Mouse (Mus musculus) embryonic facial prominence, embryonic 13.5 days (tissue): ENCODE data around the gene Crim1. TPM values are rescaled to one million over a fixed set of nuclear protein-coding genes. Genes with fewer than 3 reads are reported as not detected.

Experiments used
- ATAC-seq: fragments of 200-750 bp; cut with Nextera tagmentation; 2 replicates; pipeline ENCODE4 v1.8.0; 2017; ENCODE audit warnings: low read depth; ENCODE audit not compliant: insufficient number of reproducible peaks, insufficient read depth, low FRiP score, low TSS enrichment
- H3K27ac ChIP-seq: fragments of 300-500 bp; sonication (generic); 2 replicates; pipeline ENCODE4 v1.5.1; 2015; ENCODE audit warnings: moderate library complexity, mild to moderate bottlenecking, inconsistent platforms
- H3K27me3 ChIP-seq: fragments of 300-500 bp; sonication (generic); 2 replicates; pipeline ENCODE4 v1.6.1; 2015; ENCODE audit warnings: mild to moderate bottlenecking, inconsistent platforms
- H3K36me3 ChIP-seq: fragments of 300-500 bp; sonication (generic); 2 replicates; pipeline ENCODE4 v1.6.1; 2015; ENCODE audit warnings: mild to moderate bottlenecking, inconsistent platforms
- H3K4me1 ChIP-seq: fragments of 300-500 bp; sonication (generic); 2 replicates; pipeline ENCODE4 v1.6.1; 2015; ENCODE audit warnings: inconsistent platforms
- H3K4me2 ChIP-seq: fragments of 300-500 bp; sonication (generic); 2 replicates; pipeline ENCODE4 v1.6.1; 2015; ENCODE audit warnings: moderate library complexity, mild to moderate bottlenecking, inconsistent platforms
- H3K4me3 ChIP-seq: fragments of 300-500 bp; sonication (generic); 2 replicates; pipeline ENCODE4 v1.5.1; 2015; ENCODE audit warnings: mild to moderate bottlenecking, inconsistent platforms
- H3K9ac ChIP-seq: fragments of 300-500 bp; sonication (generic); 2 replicates; pipeline ENCODE4 v1.6.1; 2015; ENCODE audit warnings: mild to moderate bottlenecking, inconsistent platforms
- H3K9me3 ChIP-seq: fragments of 300-500 bp; sonication (generic); 2 replicates; pipeline ENCODE4 v1.6.1; 2016; ENCODE audit warnings: inconsistent platforms
- WGBS: fragments of 180-500 bp; shearing (Covaris S2); methylation state at CpG from one replicate; pipeline ENCODE4 v1.1.7; 2015; ENCODE audit warnings: mixed read lengths; 5-methylcytosine and 5-hydroxymethylcytosine counted together
- polyA plus RNA-seq: library from polyadenylated mRNA; unstranded; fragments of >200 nt; fragmentation: Nextera tagmentation; extraction: Ambion mirVana; gene quantifications from 2 replicates; pipeline ENCODE4 v1.2.1, GENCODE M21; 2015

The Crim1 gene
- polyA plus RNA-seq, 1 experiment from 2014 or later: 6.5 TPM

DNA sequence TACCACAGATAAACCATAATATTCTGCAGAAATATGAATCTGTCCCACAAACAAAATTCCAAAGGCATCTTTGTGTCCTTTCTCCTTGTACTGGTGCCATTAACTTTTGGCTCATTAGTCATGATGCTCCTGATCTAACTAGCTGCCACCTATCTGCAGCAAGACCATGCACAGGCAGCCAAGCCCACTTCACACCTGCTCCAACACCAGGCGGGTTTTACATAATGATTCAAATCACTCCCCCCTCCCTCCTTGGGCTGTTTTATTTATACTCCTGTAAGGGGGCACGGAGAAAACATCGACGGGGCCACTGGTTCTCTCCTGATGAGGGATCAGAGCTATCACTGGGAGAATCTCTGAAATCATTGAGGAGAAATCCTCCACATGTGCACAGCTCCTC lies 1.2 kb upstream of the Crim1 start:
- no peaks in the 10 kb centered on the region for H3K36me3 ChIP-seq
- H3K27me3 ChIP-seq: peaks cover 13% of the 10 kb centered on the region
- no peaks in the 10 kb centered on the region for H3K9me3 ChIP-seq
- peaks cover 22% of the 10 kb centered on the region for H3K4me1 ChIP-seq
- WGBS: 12% methylated on average over 4 of the region's 4 CpGs
- H3K9ac ChIP-seq: no peak overlapping the region
- H3K4me3 ChIP-seq: peak overlapping the region; percentile 81
- ATAC-seq: no peak
- peak overlapping the region; percentile 97 for H3K4me2 ChIP-seq
- H3K27ac ChIP-seq: no peak overlapping the region

DNA sequence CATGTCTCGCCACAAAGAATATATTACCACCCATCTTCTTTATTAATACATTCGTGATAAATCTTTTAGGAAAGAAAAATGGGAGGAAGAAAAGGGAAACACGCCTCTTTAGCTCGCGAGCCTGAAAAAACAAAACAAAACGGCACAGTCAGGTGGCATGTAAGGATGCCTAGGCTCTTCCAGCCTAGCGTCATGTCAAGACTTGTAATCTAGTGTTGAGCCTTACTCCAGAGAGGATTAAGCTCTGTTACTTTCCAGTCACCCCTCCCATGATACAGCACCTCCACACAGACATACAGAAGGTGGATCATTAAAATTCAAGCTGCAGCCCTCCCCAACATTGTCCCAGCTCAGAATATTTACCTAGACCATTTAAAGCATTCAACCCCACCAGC lies 820 bp upstream of the Crim1 start:
- 6% methylated on average over 7 of the region's 7 CpGs for WGBS
- Histone ChIP-seq H3K27me3 (peaks cover 13% of the 10 kb centered on the region), H3K4me1 (peaks cover 26% of the 10 kb centered on the region), H3K9me3 (no peaks in the 10 kb centered on the region), H3K36me3 (no peaks in the 10 kb centered on the region), H3K4me2 (peak overlapping the region; percentile 97), H3K9ac (peak overlapping the region; percentile 84), H3K4me3 (peak overlapping the region; percentile 81), H3K27ac (0 out of 2 replicates have a peak overlapping the region, but pooled peaks have one; percentile 92)
- no peak for ATAC-seq

DNA sequence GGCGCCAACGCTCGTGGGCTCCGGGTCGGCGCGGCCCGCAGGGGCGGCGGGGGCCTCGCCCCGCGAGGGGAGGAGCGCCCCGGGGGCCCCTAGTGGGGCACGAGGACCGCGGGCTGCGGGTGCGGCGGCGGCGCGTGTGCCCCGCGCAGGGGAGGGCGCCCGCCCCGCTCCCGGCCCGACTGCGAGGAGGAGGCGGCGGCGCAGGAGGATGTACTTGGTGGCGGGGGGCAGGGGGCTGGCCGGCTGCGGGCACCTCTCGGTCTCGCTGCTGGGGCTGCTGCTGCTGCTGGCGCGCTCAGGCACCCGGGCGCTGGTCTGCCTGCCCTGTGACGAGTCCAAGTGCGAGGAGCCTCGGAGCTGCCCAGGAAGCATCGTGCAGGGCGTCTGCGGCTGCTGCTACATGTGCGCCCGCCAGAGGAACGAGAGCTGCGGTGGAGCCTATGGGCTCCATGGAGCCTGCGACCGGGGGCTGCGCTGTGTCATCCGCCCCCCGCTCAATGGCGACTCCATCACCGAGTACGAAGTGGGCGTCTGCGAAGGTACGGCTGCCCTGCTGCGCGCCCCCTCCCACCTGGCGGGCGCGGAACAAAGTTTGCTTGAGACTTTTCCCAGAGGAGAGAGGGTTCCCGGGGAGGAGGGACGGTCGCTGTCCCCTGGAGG lies 643 bp downstream of the Crim1 start:
- H3K4me2 ChIP-seq: peak overlapping the region; percentile 97
- ATAC-seq: peak; percentile 45
- 0% methylated on average over 70 of the region's 73 CpGs for WGBS

DNA sequence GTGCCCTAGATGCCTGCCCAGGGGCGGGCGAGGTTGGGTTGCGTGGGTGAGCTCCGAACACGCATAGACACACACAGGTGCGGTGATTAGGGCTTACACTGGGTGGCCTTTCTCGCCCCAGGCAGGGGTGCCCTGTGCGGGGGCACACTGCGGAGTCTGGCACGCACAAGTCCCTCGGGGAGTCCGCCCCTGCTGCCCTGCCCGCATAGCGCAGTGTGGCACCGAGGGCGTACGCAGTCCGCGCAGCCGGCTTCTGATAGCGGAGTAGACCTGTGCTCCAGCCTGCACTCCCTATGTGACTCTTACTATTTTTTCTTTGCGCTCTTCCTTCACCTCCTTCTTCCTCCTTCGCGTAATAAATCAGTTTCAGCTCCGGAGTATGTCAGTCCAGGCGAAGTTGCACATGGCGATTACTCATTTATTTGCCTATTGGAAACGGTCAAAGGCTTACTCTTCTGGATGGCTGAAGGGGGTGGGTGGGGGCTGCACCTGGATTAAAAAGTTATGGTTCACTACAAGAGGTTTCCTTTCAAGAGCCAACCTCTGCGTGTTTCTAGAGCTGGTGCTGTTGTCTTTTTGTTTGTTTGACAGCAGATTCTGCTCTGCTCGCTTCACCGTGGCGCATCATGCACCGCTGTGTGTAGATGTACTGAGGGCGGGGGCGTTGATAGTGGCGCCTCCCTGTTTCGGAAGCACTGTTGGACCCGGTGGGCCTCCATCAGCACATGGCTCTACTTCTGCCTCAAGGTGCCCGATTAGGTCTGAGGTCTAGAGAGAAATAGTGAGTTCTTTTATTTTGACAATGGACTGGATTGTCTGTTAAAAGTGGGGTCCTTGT lies 1.4 kb downstream of the Crim1 start:
- Histone ChIP-seq H3K4me2 (peak overlapping the region; percentile 97), H3K36me3 (no peaks in the 10 kb centered on the region), H3K9me3 (no peaks in the 10 kb centered on the region), H3K27ac (peak overlapping the region; percentile 98; the same call in 1 of the 2 replicates), H3K4me1 (peaks cover 44% of the 10 kb centered on the region), H3K4me3 (peak overlapping the region; percentile 81), H3K9ac (peak overlapping the region; percentile 87), H3K27me3 (peaks cover 13% of the 10 kb centered on the region)
- peak; percentile 32; the same call in 1 of the 2 replicates for ATAC-seq
- under 1% methylated on average over 39 of the region's 39 CpGs for WGBS

More for the DNA sequence above, 643 bp downstream of the Crim1 start:
- Histone ChIP-seq H3K27me3 (peaks cover 13% of the 10 kb centered on the region), H3K4me3 (peak overlapping the region; percentile 81), H3K36me3 (no peaks in the 10 kb centered on the region), H3K27ac (peak overlapping the region; percentile 98), H3K4me1 (peaks cover 37% of the 10 kb centered on the region), H3K9ac (peak overlapping the region; percentile 87), H3K9me3 (no peaks in the 10 kb centered on the region)

DNA sequence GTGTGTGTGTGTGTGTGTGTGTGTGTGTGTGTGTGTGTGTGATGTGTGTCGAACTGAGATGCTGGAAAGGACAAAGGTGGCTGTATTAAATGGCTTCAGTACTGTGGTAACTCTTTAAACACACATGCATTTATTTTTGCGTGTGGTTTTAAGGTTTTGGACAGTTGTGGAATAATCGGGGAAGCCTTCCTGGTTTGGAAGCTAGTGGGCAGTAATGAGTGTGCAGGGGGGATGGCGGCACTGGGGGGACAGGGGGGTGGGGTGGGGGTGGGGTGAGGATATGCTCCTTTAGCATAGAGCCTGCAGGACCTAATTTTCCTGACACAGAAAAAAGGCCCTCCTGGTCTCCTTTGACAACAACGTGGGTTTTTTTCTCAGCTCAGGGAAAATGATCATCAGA lies 2.2 kb downstream of the Crim1 start:
- Histone ChIP-seq H3K27me3 (peaks cover 13% of the 10 kb centered on the region), H3K4me3 (peak overlapping the region; percentile 81), H3K9me3 (no peaks in the 10 kb centered on the region), H3K4me1 (peaks cover 52% of the 10 kb centered on the region), H3K9ac (peak overlapping the region; percentile 87), H3K27ac (no peak overlapping the region), H3K4me2 (peak overlapping the region; percentile 97), H3K36me3 (no peaks in the 10 kb centered on the region)
- WGBS: 4% methylated on average over 5 of the region's 5 CpGs
- ATAC-seq: no peak

DNA sequence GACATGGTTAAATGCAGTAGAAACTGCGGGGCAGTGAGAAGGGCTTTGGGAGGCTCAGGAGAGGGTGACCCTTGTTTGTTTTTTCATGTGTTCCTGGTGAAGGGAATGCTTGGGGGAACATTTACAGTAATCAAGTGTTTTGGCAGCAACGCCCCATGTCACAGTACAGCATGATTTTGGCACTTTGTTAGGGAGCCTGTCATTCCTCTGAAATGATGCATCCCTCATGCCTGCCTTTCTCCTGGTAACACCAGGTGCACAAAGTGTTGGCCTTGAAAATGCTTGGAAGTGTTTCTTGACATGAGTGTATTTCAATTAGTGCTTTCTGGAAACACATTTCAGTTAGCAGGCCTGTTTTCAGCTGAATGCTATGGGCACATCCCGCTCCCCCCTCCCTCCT lies 2.7 kb downstream of the Crim1 start:
- H3K27ac ChIP-seq: no peak overlapping the region
- no peaks in the 10 kb centered on the region for H3K9me3 ChIP-seq
- peak overlapping the region; percentile 81 for H3K4me3 ChIP-seq
- H3K36me3 ChIP-seq: no peaks in the 10 kb centered on the region
- peak overlapping the region; percentile 87; the same call in 1 of the 2 replicates for H3K9ac ChIP-seq
- H3K4me2 ChIP-seq: peak overlapping the region; percentile 97
- 37% methylated on average over 3 of the region's 3 CpGs for WGBS
- no peak for ATAC-seq
- peaks cover 11% of the 10 kb centered on the region for H3K27me3 ChIP-seq
- H3K4me1 ChIP-seq: peaks cover 57% of the 10 kb centered on the region

DNA sequence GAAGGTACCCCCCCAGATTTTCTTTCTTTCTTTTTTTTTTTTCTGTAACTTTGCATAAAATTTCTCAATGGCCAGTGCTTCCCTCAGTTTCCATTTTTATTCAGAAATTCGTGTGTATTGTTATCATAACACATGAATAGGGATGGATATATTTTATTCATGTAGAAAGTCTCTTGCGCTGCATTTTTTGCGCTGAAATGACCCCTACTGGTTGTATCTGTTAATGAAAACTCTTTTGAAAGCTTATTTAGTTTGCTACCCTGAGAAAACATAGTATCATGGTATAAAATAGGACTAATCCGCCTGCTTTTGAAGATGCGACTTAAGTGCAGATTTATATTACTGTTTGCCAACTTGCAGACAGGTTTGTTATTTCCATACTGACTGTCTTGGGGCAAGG lies 3.4 kb downstream of the Crim1 start:
- Histone ChIP-seq H3K4me3 (no peak overlapping the region), H3K4me1 (peaks cover 63% of the 10 kb centered on the region)

DNA sequence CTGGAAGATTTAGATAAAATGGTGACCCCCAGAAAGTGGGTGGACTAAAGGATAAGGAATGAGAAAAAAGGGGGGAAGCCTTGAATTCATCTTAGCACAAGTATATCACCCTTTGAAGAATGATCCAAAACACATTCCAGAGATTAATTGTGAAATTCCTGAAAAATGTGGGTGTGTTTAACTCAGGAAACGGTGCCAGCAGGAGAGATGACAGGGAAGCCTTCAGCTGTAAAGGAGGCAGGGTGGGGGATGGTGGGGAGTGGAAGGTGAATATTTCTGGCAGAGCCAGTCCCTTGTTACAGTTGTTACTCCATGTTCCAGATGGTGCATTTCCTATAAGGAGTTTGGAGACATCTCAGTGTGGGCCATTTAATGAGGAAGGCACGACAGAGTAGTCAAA lies 6.4 kb downstream of the Crim1 start:
- no peaks in the 10 kb centered on the region for H3K9me3 ChIP-seq
- H3K36me3 ChIP-seq: no peaks in the 10 kb centered on the region
- no peak for ATAC-seq
- no peaks in the 10 kb centered on the region for H3K27me3 ChIP-seq
- H3K27ac ChIP-seq: no peak overlapping the region
- H3K4me3 ChIP-seq: no peak overlapping the region
- 24% methylated on average over 2 of the region's 2 CpGs for WGBS
- peaks cover 61% of the 10 kb centered on the region for H3K4me1 ChIP-seq
- no peak overlapping the region for H3K4me2 ChIP-seq
- H3K9ac ChIP-seq: no peak overlapping the region

More for the DNA sequence above, 3.4 kb downstream of the Crim1 start:
- WGBS: 48% methylated on average over 5 of the region's 5 CpGs
- ATAC-seq: no peak
- H3K36me3 ChIP-seq: no peaks in the 10 kb centered on the region
- no peak overlapping the region for H3K9ac ChIP-seq
- no peak overlapping the region for H3K27ac ChIP-seq
- H3K9me3 ChIP-seq: no peaks in the 10 kb centered on the region
- H3K4me2 ChIP-seq: peak overlapping the region; percentile 97
- H3K27me3 ChIP-seq: peaks cover 5% of the 10 kb centered on the region

DNA sequence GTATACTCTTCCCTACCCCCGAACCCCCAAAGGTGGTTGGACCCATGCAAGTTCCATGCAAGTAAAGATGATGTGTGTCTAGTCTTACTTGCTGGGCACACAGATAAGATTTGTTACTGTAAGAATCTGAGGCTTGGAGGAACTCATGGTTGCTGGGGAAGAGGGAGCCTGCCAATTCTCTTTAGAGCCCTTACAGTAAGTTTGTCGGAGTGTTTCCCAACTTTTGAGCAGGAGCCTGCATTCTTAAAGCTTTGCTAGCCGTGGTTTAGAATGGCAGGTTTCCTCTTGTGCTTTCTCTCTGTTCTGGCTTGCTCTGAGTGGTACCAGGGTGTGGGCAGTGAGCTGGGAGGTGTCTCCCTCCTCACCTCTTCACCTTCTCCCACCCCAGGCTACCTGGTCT lies 7.2 kb downstream of the Crim1 start:
- H3K9me3 ChIP-seq: no peaks in the 10 kb centered on the region
- H3K4me1 ChIP-seq: peaks cover 59% of the 10 kb centered on the region
- H3K4me3 ChIP-seq: no peak overlapping the region
- H3K27ac ChIP-seq: no peak overlapping the region
- H3K9ac ChIP-seq: no peak overlapping the region
- 64% methylated on average over 3 of the region's 3 CpGs for WGBS
- no peak overlapping the region for H3K4me2 ChIP-seq
- H3K36me3 ChIP-seq: no peaks in the 10 kb centered on the region
- H3K27me3 ChIP-seq: no peaks in the 10 kb centered on the region
- ATAC-seq: no peak

DNA sequence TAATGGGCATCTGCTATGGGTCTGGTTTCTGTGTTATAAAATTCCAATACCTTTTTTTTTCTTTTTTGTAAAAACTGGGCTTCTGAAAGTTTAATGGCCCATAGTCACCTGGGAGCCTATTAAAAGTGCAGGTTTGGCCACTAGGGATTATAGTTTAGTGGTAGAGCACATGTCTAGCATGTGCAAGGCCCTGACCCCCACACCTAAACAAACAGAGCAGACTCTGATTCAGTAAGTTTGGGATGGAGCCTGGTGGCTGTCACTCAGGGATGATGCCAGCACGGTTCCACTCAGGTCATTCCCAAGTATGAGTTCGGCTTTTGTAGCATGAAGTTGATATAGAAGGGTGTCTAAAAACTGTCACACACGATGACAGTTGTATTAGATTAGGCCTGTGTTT lies 8.8 kb downstream of the Crim1 start:
- Histone ChIP-seq H3K36me3 (no peaks in the 10 kb centered on the region), H3K4me3 (no peak overlapping the region), H3K4me2 (no peak overlapping the region), H3K27ac (no peak overlapping the region), H3K4me1 (peaks cover 62% of the 10 kb centered on the region), H3K27me3 (no peaks in the 10 kb centered on the region), H3K9ac (no peak overlapping the region), H3K9me3 (no peaks in the 10 kb centered on the region)
- WGBS: 41% methylated on average over 3 of the region's 3 CpGs
- no peak for ATAC-seq

DNA sequence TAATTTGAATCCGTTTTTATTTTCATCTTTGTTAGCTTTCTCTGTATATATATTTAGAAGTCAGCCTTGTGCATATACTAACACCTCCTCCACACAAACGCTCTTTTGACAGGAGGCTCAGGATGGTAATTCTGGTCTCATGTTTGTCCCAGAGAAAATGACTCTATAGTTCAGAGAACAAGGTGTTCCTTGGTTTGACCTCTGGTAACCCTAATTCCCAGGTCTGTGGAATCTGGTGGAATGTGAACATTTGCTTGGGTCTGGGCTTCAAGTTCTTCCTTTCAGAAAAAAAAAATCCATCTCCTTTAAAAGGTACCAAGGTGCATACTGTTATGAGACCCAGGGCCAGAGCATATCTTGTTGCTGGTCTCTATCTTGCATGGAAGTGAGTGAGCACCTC lies 9.6 kb downstream of the Crim1 start:
- Histone ChIP-seq H3K36me3 (no peaks in the 10 kb centered on the region), H3K27me3 (no peaks in the 10 kb centered on the region), H3K4me1 (peaks cover 62% of the 10 kb centered on the region), H3K9me3 (no peaks in the 10 kb centered on the region), H3K27ac (no peak overlapping the region), H3K4me3 (no peak overlapping the region), H3K4me2 (no peak overlapping the region), H3K9ac (no peak overlapping the region)
- ATAC-seq: no peak
- WGBS: 79% methylated on average over 2 of the region's 2 CpGs

DNA sequence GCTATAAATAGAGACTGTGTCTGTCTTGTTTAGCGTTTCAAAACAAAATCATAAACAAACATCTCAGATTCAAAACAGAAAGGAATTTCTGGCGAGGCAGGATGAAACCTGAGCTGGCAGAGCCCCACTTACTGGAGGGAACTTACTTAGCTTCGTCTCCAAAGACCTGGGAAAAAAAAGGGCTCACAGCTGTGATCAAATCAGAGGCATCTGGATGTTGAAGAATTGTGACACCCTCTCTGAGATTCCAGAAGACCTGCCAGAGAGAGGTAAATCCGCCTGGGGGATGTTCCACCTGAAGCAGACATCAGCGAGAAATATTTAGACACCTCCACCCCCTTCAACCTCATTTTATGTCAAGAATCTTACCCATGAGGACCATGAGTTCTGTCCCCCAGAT lies 11.8 kb downstream of the Crim1 start:
- 19% methylated on average over 5 of the region's 5 CpGs for WGBS
- H3K9ac ChIP-seq: no peak overlapping the region
- no peak for ATAC-seq

More for the DNA sequence above, 11.8 kb downstream of the Crim1 start:
- no peak overlapping the region for H3K4me3 ChIP-seq
- no peak overlapping the region for H3K4me2 ChIP-seq
- H3K4me1 ChIP-seq: peaks cover 57% of the 10 kb centered on the region
- no peak overlapping the region for H3K27ac ChIP-seq
- no peaks in the 10 kb centered on the region for H3K27me3 ChIP-seq
- no peaks in the 10 kb centered on the region for H3K36me3 ChIP-seq
- no peaks in the 10 kb centered on the region for H3K9me3 ChIP-seq
